Mouse (Mus musculus) embryonic facial prominence, embryonic 15.5 days (tissue): Measurements from ENCODE around the gene Dnaja4. TPM values are rescaled to one million over a fixed set of nuclear protein-coding genes. Genes with fewer than 3 reads are reported as not detected.

Experiments used
- ATAC-seq: fragments of 200-750 bp; cut with Nextera tagmentation; 2 replicates; pipeline ENCODE4 v1.8.0; 2017; ENCODE audit warnings: low read depth, moderate TSS enrichment; ENCODE audit not compliant: insufficient number of reproducible peaks, low FRiP score, low TSS enrichment
- H3K27ac ChIP-seq: fragments of 300-500 bp; sonication (generic); replicated peaks from 2 replicates; pipeline ENCODE4 v1.5.1; 2015; ENCODE audit warnings: mild to moderate bottlenecking, inconsistent platforms
- H3K27me3 ChIP-seq: fragments of 300-500 bp; sonication (generic); 2 replicates; pipeline ENCODE4 v1.6.1; 2015; ENCODE audit warnings: inconsistent platforms
- H3K36me3 ChIP-seq: fragments of 300-500 bp; sonication (generic); 2 replicates; pipeline ENCODE4 v1.6.1; 2015; ENCODE audit warnings: mild to moderate bottlenecking, inconsistent platforms
- H3K4me1 ChIP-seq: fragments of 300-500 bp; sonication (generic); 2 replicates; pipeline ENCODE4 v1.6.1; 2015; ENCODE audit warnings: inconsistent platforms
- H3K4me2 ChIP-seq: fragments of 300-500 bp; sonication (generic); replicated peaks from 2 replicates; pipeline ENCODE4 v1.6.1; 2015; ENCODE audit warnings: mild to moderate bottlenecking, inconsistent platforms
- H3K4me3 ChIP-seq: fragments of 300-500 bp; sonication (generic); replicated peaks from 2 replicates; pipeline ENCODE4 v1.5.1; 2015; ENCODE audit warnings: mild to moderate bottlenecking, inconsistent platforms
- H3K9ac ChIP-seq: fragments of 300-500 bp; sonication (generic); 2 replicates; pipeline ENCODE4 v1.6.1; 2015; ENCODE audit warnings: inconsistent platforms
- H3K9me3 ChIP-seq: fragments of 300-500 bp; sonication (generic); replicated peaks from 2 replicates; pipeline ENCODE4 v1.6.1; 2016; ENCODE audit warnings: inconsistent platforms
- WGBS: fragments of 180-500 bp; shearing (Covaris S2); methylation state at CpG from one replicate; pipeline ENCODE4 v1.1.7; 2015; 5-methylcytosine and 5-hydroxymethylcytosine counted together
- polyA plus RNA-seq: library from polyadenylated mRNA; unstranded; fragments of >200 nt; fragmentation: Nextera tagmentation; extraction: Ambion mirVana; gene quantifications from 2 replicates; pipeline ENCODE4 v1.2.1, GENCODE M21; 2015

Gene Dnaja4
- polyA plus RNA-seq, 1 experiment from 2014 or later, result 13.5 TPM

DNA sequence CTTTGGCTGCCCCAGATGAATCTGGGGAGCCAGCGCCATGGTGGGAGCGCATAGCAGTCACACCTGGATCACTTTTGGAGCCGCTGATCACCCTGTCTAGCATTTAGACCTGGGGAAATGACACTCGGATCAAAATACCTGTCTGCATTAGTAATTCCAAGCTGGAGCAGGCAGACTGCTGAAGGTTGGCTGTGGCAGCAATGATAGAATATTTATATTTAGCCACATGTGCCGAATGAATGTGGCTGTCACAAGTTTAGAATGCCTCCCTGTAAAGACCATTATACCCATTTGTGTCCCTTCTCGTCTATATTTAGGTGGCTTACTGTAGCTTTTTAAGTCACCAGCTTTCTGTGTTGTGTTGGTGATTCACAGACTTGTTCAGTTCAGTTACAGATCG lies 2.1 kb downstream of the Dnaja4 start:
- Histone ChIP-seq H3K9me3 (no peaks in the 10 kb centered on the region), H3K4me2 (peak overlapping the region; percentile 90), H3K27ac (no peak overlapping the region), H3K27me3 (no peaks in the 10 kb centered on the region; the same call in none of the 2 replicates), H3K9ac (no peak overlapping the region), H3K4me1 (peaks cover 21% of the 10 kb centered on the region), H3K4me3 (peak overlapping the region; percentile 79), H3K36me3 (no peaks in the 10 kb centered on the region)
- WGBS, result 67% methylated on average over 7 of the region's 7 CpGs
- ATAC-seq, result no peak

DNA sequence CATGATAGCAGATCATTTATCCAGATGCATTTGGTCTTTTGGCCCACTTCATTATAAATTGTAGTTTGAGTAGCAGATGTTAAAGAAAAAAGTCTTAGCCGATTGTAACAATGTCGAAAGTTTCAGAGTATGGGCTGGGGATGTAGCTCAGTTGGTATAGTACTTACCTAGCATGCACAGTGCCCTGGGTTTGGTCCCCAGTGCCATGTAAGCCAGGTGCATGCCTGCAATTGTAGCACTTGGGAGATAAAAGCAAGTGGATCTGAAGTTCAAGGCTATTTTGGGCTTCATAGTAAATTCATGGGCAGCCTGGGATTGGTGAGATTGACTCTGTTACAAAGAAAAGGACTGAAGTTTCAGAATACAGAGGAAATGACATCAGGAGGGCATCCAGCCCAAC lies 3.9 kb downstream of the Dnaja4 start:
- H3K9ac ChIP-seq, result no peak overlapping the region
- no peak overlapping the region for H3K4me2 ChIP-seq
- WGBS, result 84% methylated on average over 2 of the region's 2 CpGs
- no peaks in the 10 kb centered on the region for H3K36me3 ChIP-seq
- H3K9me3 ChIP-seq, result no peaks in the 10 kb centered on the region
- no peaks in the 10 kb centered on the region; the same call in none of the 2 replicates for H3K27me3 ChIP-seq
- H3K4me3 ChIP-seq, result no peak overlapping the region
- ATAC-seq, result no peak
- no peak overlapping the region for H3K27ac ChIP-seq
- peaks cover 21% of the 10 kb centered on the region for H3K4me1 ChIP-seq

DNA sequence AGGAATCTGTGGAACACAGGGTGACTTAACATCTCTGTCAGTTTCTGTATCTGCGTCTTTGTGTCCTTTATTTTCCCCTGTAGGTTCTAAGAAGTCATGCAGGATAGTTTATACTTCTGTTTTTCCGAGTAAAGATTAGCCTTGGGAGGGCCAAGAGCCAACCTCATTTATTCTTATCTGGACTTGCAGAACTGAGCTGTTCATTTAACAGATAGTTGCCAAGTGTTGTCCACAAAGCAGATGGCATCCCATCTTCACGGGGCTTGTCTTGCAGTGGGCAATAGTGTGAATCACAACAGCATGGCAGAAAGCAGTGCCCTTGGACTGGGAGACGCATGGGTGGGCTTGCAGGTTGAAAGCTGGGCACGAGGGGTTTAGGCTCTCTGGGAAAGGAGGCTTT lies 5.7 kb downstream of the Dnaja4 start:
- peaks cover 11% of the 10 kb centered on the region for H3K4me1 ChIP-seq
- ATAC-seq, result no peak
- H3K4me2 ChIP-seq, result no peak overlapping the region
- no peak overlapping the region for H3K9ac ChIP-seq
- no peak overlapping the region for H3K4me3 ChIP-seq
- no peaks in the 10 kb centered on the region; the same call in 1 of the 2 replicates for H3K27me3 ChIP-seq
- H3K9me3 ChIP-seq, result no peaks in the 10 kb centered on the region
- H3K27ac ChIP-seq, result no peak overlapping the region
- WGBS, result 83% methylated on average over 5 of the region's 5 CpGs
- peaks cover 9% of the 10 kb centered on the region for H3K36me3 ChIP-seq

DNA sequence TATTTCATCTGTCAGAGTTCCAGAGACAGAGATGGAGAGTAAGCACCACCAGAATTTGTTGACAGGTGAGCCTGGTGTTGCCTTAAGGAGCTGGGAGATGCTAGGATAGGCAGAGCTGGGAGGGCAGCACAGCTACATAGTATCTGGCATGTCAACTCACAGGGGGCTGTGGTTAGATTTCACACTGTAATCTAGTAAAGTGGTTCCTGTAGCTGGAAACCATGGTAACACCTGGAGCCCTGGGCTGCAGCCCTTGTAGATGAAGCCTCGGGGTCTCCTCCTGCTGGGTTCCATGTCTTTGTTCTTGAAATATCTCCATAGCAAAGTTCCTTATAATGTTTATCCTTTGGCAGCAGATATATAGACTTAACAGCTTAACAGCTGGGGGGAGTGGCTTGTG lies 6.9 kb downstream of the Dnaja4 start:
- no peaks in the 10 kb centered on the region; the same call in 1 of the 2 replicates for H3K27me3 ChIP-seq
- no peak overlapping the region for H3K4me2 ChIP-seq
- ATAC-seq, result no peak
- no peak overlapping the region for H3K9ac ChIP-seq
- H3K27ac ChIP-seq, result no peak overlapping the region
- 40% methylated on average over 1 of the region's 1 CpGs for WGBS
- H3K4me1 ChIP-seq, result peaks cover 3% of the 10 kb centered on the region; the same call in 1 of the 2 replicates
- H3K9me3 ChIP-seq, result no peaks in the 10 kb centered on the region
- no peak overlapping the region for H3K4me3 ChIP-seq
- H3K36me3 ChIP-seq, result peaks cover 20% of the 10 kb centered on the region

DNA sequence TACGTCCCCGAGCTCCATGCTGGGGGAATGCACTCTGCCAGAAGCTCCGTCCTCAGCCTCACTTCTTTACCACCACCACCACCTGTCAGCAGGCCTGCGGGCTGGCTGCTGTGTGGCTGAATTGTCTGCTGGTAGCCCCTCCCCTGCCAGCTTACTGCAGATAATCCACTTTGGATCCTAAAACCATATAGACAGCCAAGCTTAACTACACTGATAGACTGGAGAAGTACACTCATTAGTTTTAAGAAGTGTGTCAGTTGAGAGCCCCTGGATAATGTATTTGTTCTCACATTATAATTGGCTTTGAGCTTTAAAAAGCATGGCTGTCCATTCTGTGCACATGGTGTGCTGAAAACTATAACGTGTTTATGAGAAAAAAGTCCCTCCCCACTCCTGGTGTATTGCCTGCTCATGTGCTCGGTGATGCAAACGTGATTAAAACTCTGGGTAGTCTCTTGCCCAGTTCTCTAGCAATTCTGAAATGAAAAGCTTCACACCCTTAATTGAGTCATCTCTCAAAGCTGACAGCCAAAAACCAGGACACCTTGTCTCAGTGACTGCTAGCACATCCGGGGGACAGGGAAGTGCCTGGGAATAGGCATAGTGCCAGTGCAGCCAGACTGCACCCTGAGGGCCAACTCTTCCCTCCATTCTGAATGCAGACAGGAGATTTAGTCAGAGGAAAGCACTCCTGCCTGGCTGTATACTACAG lies 8.8 kb downstream of the Dnaja4 start:
- H3K9ac ChIP-seq, result no peak overlapping the region
- H3K27me3 ChIP-seq, result no peaks in the 10 kb centered on the region
- H3K4me2 ChIP-seq, result no peak overlapping the region
- no peak for ATAC-seq
- WGBS, result 60% methylated on average over 8 of the region's 8 CpGs
- no peaks in the 10 kb centered on the region for H3K9me3 ChIP-seq
- no peak overlapping the region for H3K4me3 ChIP-seq
- peaks cover 39% of the 10 kb centered on the region for H3K36me3 ChIP-seq
- no peak overlapping the region for H3K27ac ChIP-seq
- no peaks in the 10 kb centered on the region; the same call in 1 of the 2 replicates for H3K4me1 ChIP-seq

DNA sequence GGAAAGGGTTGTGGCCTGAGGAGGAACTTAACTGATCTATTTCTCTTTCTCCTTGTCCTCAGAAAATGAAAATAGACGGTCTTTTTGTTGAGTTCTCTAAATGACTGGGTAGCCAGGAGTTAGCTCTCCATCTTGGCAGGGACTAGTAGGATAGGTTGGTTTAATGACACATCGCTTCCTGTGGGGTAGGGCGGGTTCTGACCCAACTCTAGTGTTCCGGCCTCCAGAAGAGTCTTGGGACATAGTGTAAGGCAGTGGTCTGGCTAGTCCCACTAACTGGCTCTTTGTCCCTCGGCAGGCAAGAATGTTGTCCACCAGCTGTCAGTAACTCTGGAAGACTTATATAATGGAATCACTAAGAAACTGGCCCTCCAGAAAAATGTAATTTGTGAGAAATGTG lies 9.4 kb downstream of the Dnaja4 start:
- Histone ChIP-seq H3K36me3 (peaks cover 43% of the 10 kb centered on the region), H3K4me3 (no peak overlapping the region), H3K9me3 (no peaks in the 10 kb centered on the region), H3K4me1 (no peaks in the 10 kb centered on the region; the same call in 1 of the 2 replicates), H3K9ac (no peak overlapping the region), H3K27me3 (no peaks in the 10 kb centered on the region), H3K4me2 (no peak overlapping the region), H3K27ac (no peak overlapping the region)
- no peak for ATAC-seq
- WGBS, result 78% methylated on average over 5 of the region's 5 CpGs

DNA sequence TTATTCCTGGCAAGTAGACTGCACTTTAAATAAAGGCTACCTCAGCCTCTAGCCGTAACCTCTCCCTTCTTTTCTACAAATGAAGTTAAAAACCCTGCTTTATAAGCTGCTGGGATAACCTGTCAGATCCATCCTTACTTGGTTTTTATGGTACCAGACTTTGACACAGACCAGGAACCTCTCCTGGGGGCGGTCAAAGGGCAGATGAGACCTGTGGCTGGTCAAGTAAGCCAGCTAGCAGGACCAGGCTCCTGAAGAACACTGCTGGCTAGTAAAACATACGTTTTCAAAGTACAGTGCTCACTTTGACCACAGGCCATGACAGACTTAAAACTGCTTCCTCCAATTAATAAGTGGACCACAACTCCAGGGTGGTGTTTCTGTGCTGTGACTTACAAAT lies 17.1 kb downstream of the Dnaja4 start:
- no peak for ATAC-seq
- no peak overlapping the region for H3K9ac ChIP-seq
- H3K4me2 ChIP-seq, result no peak overlapping the region
- H3K4me1 ChIP-seq, result no peaks in the 10 kb centered on the region
- no peak overlapping the region for H3K27ac ChIP-seq
- no peaks in the 10 kb centered on the region for H3K9me3 ChIP-seq
- no peak overlapping the region for H3K4me3 ChIP-seq
- 88% methylated on average over 3 of the region's 3 CpGs for WGBS
- H3K27me3 ChIP-seq, result no peaks in the 10 kb centered on the region
- H3K36me3 ChIP-seq, result peaks cover 87% of the 10 kb centered on the region

DNA sequence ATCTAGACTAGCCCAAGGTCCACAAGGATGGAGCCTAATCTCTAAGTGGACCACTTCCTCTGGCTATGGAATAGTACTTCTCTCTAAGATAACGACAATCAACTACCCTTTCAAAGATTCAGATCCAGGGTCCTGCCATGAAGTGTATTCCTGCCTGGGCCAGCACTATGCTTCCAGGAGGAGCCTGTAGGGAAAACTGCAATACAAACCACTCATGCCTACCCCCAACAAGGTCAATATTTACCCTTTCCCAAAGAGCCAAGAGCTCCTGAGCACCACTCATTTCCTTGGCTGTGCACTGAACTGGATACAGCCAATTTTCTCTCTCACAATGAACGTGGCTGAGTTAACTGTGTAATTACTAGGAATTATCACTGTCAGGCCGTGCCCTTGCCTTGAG lies 18.9 kb downstream of the Dnaja4 start:
- Histone ChIP-seq H3K36me3 (peaks cover 83% of the 10 kb centered on the region), H3K4me3 (no peak overlapping the region), H3K9ac (no peak overlapping the region), H3K27ac (no peak overlapping the region), H3K4me2 (no peak overlapping the region), H3K4me1 (no peaks in the 10 kb centered on the region), H3K27me3 (no peaks in the 10 kb centered on the region), H3K9me3 (no peaks in the 10 kb centered on the region)
- WGBS, result 83% methylated on average over 3 of the region's 3 CpGs
- ATAC-seq, result no peak

DNA sequence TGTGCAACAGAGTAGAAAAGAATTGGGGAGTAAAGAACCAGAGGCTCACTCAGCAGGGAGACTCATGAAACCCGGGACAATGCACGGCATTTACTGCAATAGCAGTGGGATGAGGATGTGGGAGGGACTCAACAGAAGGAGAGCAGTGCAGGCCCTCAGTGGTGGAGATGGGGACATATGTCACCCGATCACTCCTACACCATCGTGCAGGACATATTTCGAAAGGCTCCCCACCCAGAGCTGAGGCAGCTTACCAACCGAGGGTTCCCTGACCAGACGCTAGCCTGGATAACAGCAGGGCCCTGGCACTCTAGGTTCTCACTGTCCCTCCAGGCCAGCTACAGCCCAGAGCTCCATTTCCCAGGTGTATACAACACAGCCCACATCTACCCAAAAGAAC lies 23.5 kb downstream of the Dnaja4 start:
- Histone ChIP-seq H3K4me1 (no peaks in the 10 kb centered on the region), H3K27me3 (no peaks in the 10 kb centered on the region), H3K27ac (no peak overlapping the region), H3K9me3 (no peaks in the 10 kb centered on the region), H3K9ac (no peak overlapping the region), H3K4me2 (no peak overlapping the region), H3K4me3 (no peak overlapping the region), H3K36me3 (peaks cover 83% of the 10 kb centered on the region)
- 87% methylated on average over 7 of the region's 7 CpGs for WGBS
- ATAC-seq, result no peak

DNA sequence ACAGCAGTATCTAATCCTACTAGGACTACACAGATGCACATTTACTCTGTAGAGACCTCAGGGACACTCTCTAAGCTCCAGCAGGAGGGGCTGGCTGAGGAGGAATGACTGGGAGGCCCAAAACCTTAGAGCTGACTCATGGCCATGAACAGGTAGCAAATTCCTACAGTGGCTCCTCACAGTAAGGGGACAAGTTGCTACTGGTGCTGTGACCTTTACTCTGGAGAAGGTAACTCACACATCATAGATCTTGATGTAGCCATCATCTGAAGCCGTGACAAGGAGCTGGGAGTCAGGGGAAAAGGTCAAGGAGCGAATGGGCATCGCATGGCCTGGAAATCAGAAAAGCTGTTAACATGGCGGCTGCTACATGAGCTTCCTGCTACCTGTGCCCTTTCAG lies 23.9 kb downstream of the Dnaja4 start:
- Histone ChIP-seq H3K9ac (no peak overlapping the region), H3K9me3 (no peaks in the 10 kb centered on the region), H3K4me3 (no peak overlapping the region), H3K4me2 (no peak overlapping the region), H3K4me1 (no peaks in the 10 kb centered on the region), H3K36me3 (peaks cover 87% of the 10 kb centered on the region), H3K27ac (no peak overlapping the region), H3K27me3 (no peaks in the 10 kb centered on the region)
- 96% methylated on average over 4 of the region's 4 CpGs for WGBS
- no peak for ATAC-seq

DNA sequence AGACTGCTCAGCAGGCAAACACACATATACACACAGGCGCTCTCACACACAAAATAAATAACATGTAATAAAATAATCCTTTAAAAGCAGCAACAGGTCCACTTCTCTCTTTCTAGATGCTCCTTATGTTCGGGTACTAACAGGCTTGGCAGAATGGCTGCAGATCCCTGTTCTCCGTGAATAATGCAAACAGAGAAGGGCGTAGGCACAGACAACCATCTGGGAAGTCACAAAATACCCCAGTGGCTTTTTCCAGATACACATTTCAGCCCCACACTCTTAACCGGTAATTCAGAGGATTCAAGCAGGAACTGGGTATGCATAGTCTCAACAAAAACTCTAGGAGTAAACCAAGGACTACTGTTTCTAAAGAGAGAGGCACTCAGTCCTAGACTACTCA lies 27.6 kb downstream of the Dnaja4 start:
- H3K4me2 ChIP-seq, result no peak overlapping the region
- no peak for ATAC-seq
- H3K27ac ChIP-seq, result no peak overlapping the region
- WGBS, result 84% methylated on average over 5 of the region's 5 CpGs
- H3K9me3 ChIP-seq, result no peaks in the 10 kb centered on the region
- no peaks in the 10 kb centered on the region for H3K4me1 ChIP-seq
- H3K4me3 ChIP-seq, result no peak overlapping the region
- no peaks in the 10 kb centered on the region for H3K27me3 ChIP-seq
- H3K36me3 ChIP-seq, result peaks cover 79% of the 10 kb centered on the region
- H3K9ac ChIP-seq, result no peak overlapping the region

DNA sequence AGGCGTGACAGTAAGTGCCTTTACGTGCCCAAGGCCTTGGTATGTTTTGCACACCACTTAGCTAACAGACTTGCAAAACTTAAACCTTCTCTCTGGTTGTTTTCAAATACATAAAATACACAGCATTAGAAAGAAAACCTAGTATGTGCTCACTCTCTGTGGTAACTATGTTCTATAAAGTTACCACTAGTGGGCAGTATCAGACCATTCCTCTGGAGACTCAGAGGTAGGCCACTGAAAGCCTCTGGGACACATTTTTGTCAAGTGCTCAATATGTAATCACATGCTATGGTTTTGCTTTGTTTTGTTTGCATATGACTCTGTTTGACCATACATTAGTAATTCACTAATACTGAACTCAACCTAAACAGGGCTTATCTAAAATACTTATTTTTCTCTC lies 33.4 kb downstream of the Dnaja4 start:
- 81% methylated on average over 2 of the region's 2 CpGs for WGBS
- Histone ChIP-seq H3K9me3 (no peaks in the 10 kb centered on the region), H3K27me3 (no peaks in the 10 kb centered on the region), H3K9ac (no peak overlapping the region), H3K27ac (no peak overlapping the region), H3K4me2 (no peak overlapping the region), H3K4me3 (no peak overlapping the region), H3K36me3 (peaks cover 24% of the 10 kb centered on the region), H3K4me1 (peaks cover 21% of the 10 kb centered on the region)
- ATAC-seq, result no peak
